Mouse (Mus musculus) left cerebral cortex, adult 18-20 months (tissue): ENCODE data around the gene Hjurp. TPM values are rescaled to one million over a fixed set of nuclear protein-coding genes. Genes with fewer than 3 reads are reported as not detected.
A peak's percentile ranks its signal among the peaks of the same experiment; 100 is the strongest.

Experiments used
- DNase-seq, 2 experiments: peaks; one replicate each; pipeline ENCODE4 v3.0.0; 2021 to 2022; ENCODE audit warnings: low spot score in 2 of 2, mixed read lengths in 1 of 2
- total RNA-seq, 2 experiments: library from RNA; stranded (reverse); gene quantifications; 2 replicates each; pipeline ENCODE4 v1.2.3; 2021

The Hjurp gene
- total RNA-seq, 2 experiments from 2014 or later, result 46.6 to 48.6 TPM

DNA sequence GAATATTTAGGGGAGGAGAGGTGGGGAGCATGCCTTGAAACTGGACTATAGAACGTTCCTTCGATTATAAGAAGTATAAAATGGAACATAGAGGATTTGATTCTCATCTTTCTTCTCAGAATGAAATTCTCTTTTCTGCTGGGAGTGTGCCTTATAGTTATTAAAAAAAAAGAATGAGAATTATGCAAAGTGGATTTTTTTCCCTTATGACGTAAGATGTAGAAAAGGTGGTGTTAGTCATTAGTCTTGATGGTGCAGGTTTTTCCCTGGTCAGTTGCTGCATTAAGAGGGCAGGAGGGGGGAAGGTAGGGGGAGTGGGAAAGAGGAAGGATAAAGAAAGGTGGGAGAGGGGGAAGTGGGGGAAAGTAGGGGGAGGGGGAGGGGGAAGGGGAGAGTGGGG lies 4.9 kb upstream of the Hjurp start:
- no peak for DNase-seq

DNA sequence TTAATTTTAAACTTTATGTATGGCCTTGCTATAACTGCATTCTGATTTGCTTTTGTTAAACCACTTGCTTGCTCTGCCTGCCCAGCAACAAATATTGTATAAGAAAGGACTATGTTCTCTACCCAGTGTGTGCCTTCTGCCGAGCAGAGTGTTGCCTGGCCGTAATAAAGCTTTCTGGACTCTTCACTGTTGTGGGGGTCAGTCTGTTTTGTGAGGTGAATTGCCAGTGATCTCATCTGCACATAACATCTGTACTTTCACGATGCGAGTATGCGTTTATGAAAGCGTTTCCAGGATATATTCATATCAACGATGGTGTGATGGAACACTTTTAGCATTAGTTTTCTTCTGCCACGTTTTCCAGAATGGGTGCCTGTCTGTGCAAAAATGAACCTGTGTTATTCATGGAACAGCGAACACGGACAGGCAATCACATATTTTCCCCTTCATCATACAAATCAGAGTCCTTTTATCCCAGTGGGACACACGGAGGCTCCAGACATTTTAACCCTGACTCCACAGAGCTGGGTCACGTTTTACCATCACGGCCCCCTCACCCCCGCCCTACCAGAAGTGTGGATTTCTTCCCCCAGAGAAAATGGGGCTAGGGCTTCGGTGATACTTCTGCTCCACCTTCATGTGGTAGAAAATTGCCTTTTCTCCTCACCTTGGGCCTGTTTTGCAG lies 2.7 kb upstream of the Hjurp start:
- peak in 1 of 2 experiments; percentile 5 for DNase-seq

DNA sequence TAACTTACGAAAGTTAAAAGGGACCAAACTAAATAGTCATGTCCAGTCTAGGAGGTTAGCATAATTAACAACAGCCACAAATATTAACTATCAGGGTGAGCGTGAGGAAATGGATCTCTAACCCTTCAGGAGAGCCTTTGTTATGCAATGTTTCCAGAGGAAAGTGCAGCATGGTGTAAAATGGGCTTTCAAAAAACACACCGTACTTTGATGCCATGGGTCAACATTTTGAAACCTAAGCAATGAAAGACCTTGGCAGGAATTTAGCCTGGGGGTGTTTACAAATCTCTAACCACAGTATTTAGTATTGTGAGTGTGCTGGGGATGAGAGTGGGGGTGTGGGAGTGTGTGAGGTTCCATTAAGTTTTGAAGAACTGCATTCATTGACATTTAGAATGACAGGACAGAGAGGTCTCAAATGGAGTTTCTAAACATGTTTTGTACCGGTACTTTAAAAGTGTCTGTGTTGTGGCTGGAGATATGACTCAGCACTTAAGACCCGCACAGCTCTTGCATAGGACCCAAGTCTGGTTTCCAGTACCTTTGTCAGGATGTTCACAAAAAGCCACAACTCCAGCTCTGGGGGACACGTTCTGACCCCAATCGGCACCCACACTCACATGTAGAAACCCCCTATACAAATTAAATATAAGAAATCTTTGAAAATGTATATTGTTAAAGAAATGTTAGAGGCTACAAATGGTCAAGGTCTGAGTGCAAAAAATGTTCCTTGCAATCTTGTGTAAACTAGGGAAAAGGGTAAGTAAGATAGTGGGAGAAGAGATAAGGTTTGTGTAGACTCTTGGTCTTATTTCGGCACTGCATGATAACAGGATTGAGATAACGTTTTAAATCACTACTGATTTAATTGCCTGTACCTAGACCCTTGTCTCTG lies 1.9 kb upstream of the Hjurp start:
- peak in 1 of 2 experiments; percentile 2 for DNase-seq

DNA sequence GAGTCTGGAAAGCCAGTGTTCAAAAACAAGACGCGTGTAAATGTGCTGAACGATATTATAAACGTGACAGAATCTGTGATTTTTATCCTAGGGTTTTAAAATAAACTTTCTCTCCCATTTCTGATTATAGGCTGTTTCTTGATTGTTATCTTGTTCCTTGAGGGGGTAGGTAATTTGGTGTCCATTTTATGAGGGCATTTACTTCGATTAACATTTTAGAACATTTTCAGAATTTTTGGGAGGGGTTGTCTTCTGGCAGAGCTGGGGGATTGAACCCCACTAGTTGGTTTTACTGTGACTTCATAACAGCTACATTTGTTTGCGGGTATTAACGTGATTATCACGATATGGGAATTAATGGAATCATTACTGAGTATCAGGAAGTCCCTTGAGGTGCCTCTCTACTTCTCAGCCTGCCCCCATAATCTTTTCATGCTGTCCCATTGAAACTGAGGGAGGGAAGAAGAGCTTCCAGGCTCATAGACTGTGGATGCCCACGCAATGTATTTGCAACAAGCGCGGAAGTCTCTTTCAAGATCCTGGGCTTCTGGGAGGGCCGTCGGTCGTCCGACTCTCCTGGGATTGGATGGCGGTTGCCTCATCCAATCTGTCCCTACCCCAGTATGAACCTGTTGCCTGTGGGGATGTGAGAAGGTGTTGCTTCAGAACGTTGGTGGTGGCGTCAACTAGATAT lies 532 bp upstream of the Hjurp start:
- peak in 1 of 2 experiments; percentile 12 for DNase-seq

DNA sequence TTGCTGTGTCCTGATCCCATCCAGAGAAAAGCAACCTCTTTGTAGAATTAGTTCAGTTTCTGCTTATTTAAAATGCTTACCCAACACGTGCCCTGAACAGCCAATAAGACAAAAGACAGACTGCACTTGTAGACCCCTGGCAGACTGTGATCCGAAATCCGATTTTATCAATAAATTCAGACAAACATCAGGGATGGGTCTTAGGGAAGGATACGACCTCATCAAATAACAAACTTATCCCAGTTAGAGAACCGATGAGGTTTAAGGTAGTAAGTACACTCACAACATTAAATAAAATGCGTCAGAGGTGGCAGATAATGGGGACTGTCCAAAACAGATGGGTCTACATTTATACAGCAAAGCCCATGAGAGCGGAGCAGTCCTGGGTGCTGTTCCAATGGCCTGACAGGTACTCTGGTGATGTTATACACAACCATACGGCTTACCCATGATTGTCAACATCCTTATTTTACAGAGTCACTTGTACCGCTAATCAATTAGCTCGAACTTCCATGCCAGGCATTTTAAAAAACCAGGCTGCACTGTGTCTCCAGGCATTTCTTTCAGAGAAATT lies 822 bp downstream of the Hjurp start:
- no peak for DNase-seq

DNA sequence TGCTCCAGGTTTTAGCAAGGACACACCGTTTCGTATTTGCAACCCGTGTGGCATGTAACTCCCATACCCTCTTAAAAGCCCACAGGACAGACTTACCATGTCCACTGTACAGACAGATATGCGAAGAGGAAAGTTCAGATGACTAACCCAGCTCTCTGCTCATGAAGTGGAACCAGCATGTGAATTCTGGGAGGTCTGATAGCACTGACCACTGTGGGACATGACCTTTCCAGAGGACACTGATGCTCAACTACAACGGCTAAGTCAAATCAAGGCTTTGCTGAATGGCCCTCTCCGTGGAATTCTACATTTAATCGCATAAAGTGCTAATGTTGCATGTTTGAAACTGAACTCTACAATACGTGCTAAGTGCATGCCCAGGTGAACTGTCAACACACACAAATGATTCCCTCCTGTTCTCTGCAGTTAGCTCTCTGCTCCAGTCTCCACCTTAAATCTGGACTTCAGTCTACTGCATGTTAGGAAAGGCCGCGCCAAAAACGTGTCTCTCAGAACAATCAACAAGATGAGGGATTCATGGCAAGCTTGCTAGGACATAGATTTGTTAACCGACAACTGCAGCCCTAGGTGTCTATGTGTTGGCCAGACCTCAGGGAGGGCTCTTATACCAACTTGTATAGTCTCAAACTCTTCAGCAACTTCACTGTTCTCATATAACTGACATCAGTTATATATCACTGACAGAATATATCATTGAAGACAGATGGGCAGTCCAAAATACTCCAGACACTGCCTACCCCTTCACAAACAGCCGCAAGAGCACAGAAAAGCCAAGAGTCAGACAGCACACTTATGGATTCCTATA lies 1.5 kb downstream of the Hjurp start:
- DNase-seq, result peak in 1 of 2 experiments; percentile 7

DNA sequence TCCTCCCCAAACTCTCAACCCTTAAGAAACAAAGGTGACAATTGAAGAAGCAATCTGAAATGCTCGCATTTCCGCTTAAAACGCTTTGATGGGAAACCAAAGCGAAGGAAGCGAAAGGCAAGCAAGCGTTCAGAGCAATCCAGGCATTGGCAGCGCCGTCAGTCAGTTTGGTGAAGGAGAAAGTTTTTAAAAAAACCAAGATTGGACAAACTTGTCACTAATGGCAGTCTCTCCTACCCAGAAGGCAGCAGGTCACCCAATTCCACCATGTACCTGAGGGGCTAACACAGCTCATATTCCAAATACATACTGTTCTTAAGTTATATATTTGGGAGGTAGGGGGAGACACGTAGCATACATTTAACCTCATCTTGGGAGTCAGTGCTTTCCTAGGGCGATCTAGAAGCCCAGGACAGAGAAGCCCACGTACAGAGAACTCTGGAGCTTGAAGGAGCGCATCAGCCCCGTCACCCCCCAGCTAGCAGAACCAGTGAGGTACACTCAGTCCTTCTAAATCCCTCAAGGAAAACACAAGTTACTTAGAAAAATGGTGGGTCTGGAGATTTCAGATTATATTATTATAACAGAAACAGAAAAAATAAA lies 2.3 kb downstream of the Hjurp start:
- DNase-seq, result peak in 1 of 2 experiments; percentile 3

DNA sequence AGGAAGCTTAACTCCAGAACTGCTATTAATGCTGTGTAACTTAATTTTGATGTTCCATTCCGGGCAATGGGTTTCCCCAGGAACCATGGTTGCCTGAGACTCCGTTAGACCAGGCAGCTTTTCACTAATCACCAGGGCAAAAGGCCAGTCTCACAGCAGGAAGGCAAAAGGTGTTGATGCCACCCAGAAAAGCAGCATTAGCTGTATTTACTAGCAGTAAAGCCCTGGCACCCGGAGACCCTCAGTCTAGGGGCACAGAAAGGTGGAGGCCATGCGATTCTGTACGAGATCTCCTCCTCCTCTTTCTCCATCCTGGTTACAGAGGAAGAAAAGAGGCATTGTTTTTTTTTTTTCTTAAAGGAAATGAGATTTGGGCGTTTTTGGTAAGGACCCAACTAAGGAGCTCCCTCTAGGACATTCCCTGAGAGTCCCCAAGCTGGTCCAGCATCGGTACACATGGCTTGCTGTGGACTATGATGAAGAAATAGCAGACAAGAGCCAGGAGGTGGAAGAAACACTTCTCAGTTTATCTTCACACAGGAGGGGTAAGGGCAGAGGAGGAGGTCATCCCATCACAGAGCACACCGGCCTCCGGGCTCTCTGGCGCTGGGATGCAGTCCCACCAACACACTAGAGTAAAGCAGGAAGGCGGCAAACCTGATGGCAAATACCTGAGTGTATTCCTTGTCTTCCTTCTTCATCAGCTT lies 2.9 kb downstream of the Hjurp start:
- peak in 1 of 2 experiments; percentile 11 for DNase-seq

DNA sequence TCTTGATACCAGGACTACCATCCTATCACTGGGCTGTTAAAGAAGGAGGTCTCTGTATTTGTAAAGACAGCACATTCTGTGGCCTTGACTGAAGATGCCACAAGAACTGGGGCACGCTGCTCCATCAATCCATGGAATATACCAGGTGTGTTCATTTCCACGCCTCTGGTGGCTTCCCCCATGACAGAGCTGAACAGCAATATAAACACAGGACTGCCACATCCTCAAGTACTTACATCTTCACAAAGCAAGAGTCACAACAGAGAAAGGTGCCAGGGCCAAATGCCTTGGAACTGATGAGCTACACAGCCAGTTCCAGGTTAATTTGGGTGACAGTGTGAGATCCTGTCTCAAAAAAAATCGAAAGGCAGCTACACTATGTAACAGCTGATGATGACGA lies 3.6 kb downstream of the Hjurp start:
- peak in 1 of 2 experiments; percentile 5 for DNase-seq

DNA sequence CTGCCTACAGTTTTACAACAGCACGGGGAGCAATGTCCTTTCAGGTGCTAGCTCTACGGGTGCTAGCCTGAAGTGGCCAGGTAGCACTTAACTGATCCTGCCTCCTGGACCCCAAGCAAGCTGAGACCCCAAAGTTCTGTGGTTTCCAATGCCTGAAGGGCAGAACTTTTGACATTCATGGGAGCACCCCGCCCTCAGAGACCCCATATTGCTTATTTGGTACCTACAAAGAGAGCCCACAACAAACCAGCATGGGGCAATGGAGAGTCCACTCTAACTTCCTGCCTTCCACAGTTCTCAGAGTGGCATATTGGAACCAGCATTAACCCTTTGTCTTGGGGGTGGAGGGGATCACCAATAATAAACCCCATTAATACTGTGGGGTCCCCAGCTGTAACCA lies 4.1 kb downstream of the Hjurp start:
- peak in 1 of 2 experiments; percentile 3 for DNase-seq

DNA sequence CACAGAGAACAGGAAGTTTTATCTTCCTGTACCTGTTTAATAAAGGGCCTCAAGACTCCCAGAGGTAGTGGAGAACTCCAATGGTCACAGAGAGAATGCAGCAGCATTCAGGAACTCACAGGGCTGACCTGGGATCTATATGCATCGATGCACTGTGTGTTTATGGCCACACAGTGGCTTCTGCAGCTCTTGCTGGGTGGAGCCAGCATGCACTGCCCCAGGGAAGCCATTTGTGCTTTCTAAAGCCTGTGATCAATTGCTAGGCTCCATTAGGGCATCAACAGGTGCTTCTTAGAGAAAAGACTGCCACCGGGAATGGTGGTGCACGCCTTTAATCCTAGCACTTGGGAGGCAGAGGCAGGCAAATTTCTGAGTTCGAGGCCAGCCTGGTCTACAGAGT lies 4.6 kb downstream of the Hjurp start:
- no peak for DNase-seq

DNA sequence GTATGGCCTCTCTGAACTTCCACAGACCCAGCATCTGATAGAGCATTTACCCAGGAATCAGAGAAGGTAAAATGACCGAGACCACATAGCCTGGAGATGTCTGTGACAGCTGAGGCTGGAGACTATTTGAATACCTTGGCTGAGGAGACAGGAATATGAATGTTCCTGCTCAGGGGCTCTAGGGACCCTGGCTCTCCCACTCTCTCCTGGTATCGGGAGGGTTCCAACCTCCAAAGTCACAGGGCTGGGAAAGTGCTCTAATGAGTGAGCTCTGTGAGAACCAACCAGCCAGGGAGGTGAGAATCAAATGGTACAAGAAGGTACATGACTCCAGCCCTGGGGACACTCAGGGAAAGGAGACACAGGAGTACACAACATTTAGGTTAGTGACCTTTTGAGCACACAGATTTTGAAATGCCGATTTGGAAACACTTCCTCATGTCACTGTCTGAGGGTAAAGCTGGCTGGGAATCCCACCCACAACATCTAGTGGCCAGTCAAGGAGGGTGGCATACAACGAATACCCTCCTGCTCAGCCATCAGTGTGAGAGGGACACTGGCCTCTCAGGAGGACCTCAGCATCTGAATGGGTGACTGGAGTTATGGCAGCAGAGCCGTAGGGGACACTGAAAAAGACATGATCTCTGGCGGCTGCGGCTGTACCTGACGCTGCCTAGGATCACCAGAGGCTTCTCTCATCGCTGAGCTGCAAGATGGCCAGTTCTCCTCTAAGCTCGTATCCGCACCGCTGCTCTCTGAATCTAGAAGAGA lies 7.7 kb downstream of the Hjurp start:
- DNase-seq, result no peak

DNA sequence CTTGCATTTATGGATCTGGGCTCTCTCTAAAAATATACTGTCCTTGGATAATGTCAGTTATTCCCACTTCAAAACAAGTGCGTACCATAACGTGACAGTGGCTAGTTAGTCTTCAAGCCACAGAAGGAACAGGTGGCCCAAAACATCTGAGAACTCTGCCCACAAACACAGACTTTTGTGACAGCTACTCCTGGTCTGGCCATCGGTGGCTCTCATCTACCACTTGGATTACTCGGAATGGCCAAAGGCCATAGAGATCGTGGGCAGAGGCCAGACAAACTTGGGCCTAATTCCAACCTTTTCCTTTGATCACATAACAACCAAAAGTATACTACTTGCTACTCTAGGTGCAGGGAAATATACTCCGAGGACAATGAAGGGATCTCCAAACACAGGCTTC lies 9.4 kb downstream of the Hjurp start:
- DNase-seq, result no peak

DNA sequence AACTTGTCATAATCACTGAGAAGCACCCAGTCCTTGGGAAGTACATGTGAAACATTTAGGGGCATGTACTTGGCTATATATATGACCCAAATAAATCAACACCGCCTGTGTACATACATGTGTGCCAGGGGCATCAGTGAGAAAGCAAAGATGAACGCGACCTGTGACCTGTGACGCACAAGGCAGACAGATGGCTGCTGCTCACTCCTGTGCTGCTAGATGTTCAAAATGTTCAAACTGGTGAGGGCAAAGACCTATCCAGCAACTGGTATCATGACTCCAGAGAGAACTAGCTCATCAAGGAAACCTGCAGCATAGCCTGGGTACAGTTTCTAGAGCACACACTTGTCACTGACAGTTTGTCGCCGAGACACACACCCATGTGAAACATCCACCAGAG lies 9.9 kb downstream of the Hjurp start:
- no peak for DNase-seq

DNA sequence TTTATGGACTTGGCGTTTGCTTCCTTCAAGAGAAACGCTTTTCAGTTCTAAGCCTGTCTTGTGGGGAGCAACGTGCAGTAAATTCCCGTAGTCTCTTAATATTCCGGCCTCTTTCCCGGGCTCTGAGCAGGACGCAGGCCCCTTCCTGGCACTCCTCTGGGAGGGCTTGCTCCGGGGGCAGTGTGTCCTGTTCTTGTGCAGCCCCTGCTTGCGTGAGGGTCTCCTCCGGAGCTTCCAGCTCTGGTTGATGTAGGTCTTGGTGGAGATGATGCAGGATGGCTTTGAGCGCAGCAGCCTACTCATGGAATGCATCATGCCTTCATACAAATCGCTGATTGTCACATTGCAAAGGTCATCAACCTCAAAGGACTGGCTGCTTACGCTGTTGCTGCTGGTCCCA lies 11.3 kb downstream of the Hjurp start:
- DNase-seq, result no peak

DNA sequence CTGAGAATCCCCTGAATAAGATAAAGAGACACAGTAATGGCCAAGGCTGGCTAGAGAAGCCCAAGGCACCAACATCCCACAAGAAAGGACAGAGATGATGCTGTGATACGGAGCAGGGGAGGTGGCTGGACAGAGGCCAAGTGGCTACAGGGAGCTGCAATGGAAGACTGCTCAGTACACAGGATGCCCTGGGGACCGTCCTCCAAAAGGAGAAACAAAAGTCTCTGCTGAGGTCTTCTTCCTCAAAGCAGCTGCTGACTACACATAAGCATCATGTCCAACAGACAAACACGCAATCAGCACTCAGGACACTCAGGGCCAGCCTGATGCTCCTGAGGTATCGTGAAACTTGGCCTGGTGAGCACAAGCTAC lies 12.6 kb downstream of the Hjurp start:
- DNase-seq, result no peak

DNA sequence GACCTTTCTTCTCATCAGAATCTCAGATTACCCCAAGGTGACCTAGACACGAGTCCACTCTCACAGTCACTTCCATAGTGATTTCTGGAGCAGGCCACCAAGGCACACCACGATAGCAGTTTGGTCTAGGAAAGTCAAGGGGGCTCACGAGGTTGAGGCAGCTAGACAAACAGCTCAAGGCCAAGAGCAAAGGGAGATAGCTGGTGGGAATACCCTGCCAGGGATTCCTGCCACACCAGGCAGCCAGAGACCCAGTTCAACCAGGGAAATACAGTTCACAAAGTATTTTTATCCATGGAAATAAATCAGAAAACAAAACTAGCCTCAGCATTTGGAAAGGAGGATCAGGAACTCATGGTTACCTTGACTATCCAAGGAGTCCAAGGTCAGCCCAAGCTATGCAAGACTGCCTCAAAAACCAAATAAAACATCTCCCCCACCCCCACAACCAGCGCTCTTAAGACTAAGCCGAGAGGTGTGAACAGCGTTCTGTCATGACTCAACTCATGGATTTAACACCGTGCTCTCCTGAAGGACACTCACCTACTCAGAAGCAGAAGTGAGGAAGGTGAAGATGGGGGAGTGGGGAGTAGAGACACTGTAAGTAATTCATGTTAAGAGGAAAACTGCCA lies 13.1 kb downstream of the Hjurp start:
- DNase-seq, result no peak

DNA sequence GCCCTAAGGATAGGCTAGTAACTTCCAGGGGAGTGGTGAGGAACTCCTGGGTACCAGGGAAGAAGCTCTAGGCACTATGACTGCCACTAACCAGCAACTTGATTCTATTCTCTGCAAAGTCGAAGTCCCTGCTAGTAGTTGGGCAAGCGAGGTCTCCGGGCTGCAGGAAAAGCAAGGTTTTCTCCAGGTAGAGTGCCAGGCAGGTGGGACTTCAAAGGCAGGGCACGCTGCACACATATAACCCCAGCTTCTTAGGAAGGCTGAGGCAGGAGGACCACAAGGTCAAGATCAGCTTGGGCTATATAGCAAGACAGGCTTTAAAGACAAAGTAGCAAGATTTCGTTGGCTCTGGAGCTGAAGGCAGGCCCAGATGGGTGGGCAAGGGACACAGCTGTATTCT lies 13.7 kb downstream of the Hjurp start:
- DNase-seq, result no peak
